In genomic region chr8:79027977-79028487, GRCm38 (mm10) we compare ENCODE assay signal across 8 mouse cellular contexts. TPM values are rescaled to one million over a fixed set of nuclear protein-coding genes. Genes with fewer than 3 reads are reported as not detected.
DNase-seq lines count a peak whose midpoint lies in the region; ATAC-seq lines count a peak whose summit lies in the region.

Gene Zfp827 (plus strand): TSS chr8:79028437.

- H3K36me3 ChIP-seq in intestine, embryonic 16.5 days (ENCODE audit: control insufficient read depth, insufficient read depth, low read length) = no peaks in the 10 kb centered on the region
- no peaks in the 10 kb centered on the region for H3K36me3 ChIP-seq in midbrain, embryonic 10.5 days

- H3K27ac ChIP-seq in intestine, embryonic 16.5 days (ENCODE audit: low read length) = peak within 1 kb of the TSS; percentile 100
- peak within 1 kb of the TSS; percentile 100 for H3K27ac ChIP-seq in midbrain, embryonic 10.5 days (replicated peaks)

- peaks cover 11% of the 10 kb centered on the region for H3K4me1 ChIP-seq in intestine, embryonic 16.5 days (ENCODE audit: control insufficient read depth, insufficient read depth, low read length)
- peaks cover 34% of the 10 kb centered on the region for H3K4me1 ChIP-seq in midbrain, embryonic 10.5 days

- peak; percentile 65 for ATAC-seq in intestine, embryonic 16.5 days

- H3K4me3 ChIP-seq in intestine, embryonic 16.5 days (ENCODE audit: low read length) = peak within 1 kb of the TSS; percentile 86
- H3K4me3 ChIP-seq in midbrain, embryonic 10.5 days = peak within 1 kb of the TSS; percentile 98

- DNase-seq in adrenal gland, adult 18-20 months (ENCODE audit: low spot score in 2 of 2) = peak; percentile 59 to 68
- peak; percentile 93 for DNase-seq in embryo, embryonic 10.5 days (ENCODE audit: low spot score)
- peak; percentile 56 to 75 for DNase-seq in gastrocnemius, postnatal 4 days (ENCODE audit: low spot score in 2 of 2)
- DNase-seq in left cerebral cortex, postnatal 4 days = peak; percentile 80
- peak; percentile 90 for DNase-seq in midbrain, embryonic 10.5 days (ENCODE audit: low spot score)
- DNase-seq in right cerebral cortex, postnatal 36 days (ENCODE audit: low spot score in 2 of 2) = peak; percentile 58 to 70
- DNase-seq in urinary bladder, postnatal 4 days (ENCODE audit: low spot score in 2 of 2) = peak; percentile 68 to 81

- H3K9me3 ChIP-seq in intestine, embryonic 16.5 days (ENCODE audit: control insufficient read depth, low read length) = no peaks in the 10 kb centered on the region
- no peaks in the 10 kb centered on the region for H3K9me3 ChIP-seq in midbrain, embryonic 10.5 days (replicated peaks)

- intact Hi-C loops in left cerebral cortex, postnatal 4 days (cut with DNase I) = loop anchor here (5.0 kb wide), 1 partner anchor 264 kb away; the partner anchor contains the start of gene Mmaa

- under 1% methylated on average over 26 of the region's 32 CpGs for WGBS in intestine, embryonic 16.5 days
- WGBS in midbrain, embryonic 10.5 days = 0% methylated on average over 31 of the region's 32 CpGs

- peak within 1 kb of the TSS; percentile 83 for H3K4me2 ChIP-seq in intestine, embryonic 16.5 days (ENCODE audit: low read depth, low read length)

- H3K27me3 ChIP-seq in intestine, embryonic 16.5 days (replicated peaks; ENCODE audit: control insufficient read depth, insufficient read depth, low read length) = no peaks in the 10 kb centered on the region
- no peaks in the 10 kb centered on the region; the same call in 1 of the 2 replicates for H3K27me3 ChIP-seq in midbrain, embryonic 10.5 days (ENCODE audit: low read depth, poor library complexity, severe bottlenecking)

- H3K9ac ChIP-seq in intestine, embryonic 16.5 days (ENCODE audit: low read depth, low read length) = peak within 1 kb of the TSS; percentile 100

RNA-seq across cellular contexts. Expression of gene Zfp827, which starts in this region (rescaled TPM):
- total RNA-seq in adrenal gland, adult 18-20 months (2021) = 1 to 10 TPM; 6.1 to 6.8 TPM
- 10 to 100 TPM; 18.8 to 19.9 TPM for total RNA-seq in gastrocnemius, postnatal 4 days (2021)
- polyA plus RNA-seq in intestine, embryonic 16.5 days (2015; fragmentation: Nextera tagmentation; extraction: Ambion mirVana) = 5.1 and 5.2 TPM in 2 replicates
- total RNA-seq in left cerebral cortex, postnatal 4 days (2021) = 10 to 100 TPM; 29.9 to 30.2 TPM
- 4.5 and 6.8 TPM in 2 replicates for polyA plus RNA-seq in midbrain, embryonic 10.5 days (2016; fragmentation: Nextera tagmentation; extraction: Ambion mirVana)

Comparison
In these comparisons a context has a peak if more than half of its experiments do, and no peak if none do; other contexts are left out.
1. Peak in every context shown above with its lines: DNase-seq, ATAC-seq, H3K4me3 ChIP-seq and H3K27ac ChIP-seq.